Mouse (Mus musculus) cerebellum, postnatal 14 days (tissue): Measurements from ENCODE around the gene Oip5.
"Not testable (repeated sequence)": the region's sequence is repeated elsewhere in the genome, so short reads cannot be mapped to it uniquely, and the experiment has no call there.

Experiments used
- DNase-seq, 2 experiments: peaks; one replicate each; pipeline ENCODE4 v3.0.0; 2021; ENCODE audit warnings: mixed read lengths in 2 of 2

Oip5 gene

DNA sequence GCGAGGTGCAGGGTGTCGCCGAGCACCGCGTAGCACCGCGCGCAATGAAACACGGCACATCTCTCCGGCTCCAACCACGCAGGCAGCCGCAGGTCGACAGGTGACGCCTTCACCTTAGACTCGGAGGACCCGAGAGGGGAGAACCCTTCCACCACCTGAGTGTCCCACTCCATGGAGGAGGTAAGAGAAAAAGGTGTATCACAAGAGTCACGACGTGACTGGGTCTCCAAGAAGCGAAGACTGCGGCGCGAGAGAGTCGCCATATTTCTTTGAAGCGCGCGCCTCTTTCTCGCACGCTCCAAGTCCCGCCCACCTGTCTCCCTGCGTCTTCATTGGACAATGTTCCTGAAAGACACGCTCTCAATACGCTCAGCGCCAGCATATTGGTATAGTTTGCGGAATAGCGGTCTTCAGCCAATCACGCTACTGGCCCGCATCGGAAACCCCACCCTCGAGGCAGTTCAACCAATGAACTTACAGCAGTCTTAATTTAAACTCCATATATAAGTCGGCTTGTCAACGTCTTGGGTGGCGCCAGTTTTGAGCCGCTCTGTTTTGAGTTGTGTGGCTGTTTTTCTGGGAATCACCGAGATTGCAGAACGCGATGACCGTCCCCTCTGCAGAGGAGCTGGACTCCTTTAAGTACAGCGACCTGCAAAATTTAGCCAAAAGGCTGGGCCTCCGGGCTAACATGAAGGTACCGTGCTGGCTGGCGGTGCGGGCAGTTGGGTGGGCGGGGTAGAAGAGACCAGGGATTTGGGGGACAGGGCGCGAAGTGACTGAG lies at the start of gene Oip5, which contains the start of gene Nusap1:
TSS of gene Oip5 (minus strand) at position 271 of the 784 bp plus-strand sequence.
TSS of gene Nusap1 (plus strand) at position 100 of the 784 bp plus-strand sequence.
- peak; percentile 93 to 95 for DNase-seq

DNA sequence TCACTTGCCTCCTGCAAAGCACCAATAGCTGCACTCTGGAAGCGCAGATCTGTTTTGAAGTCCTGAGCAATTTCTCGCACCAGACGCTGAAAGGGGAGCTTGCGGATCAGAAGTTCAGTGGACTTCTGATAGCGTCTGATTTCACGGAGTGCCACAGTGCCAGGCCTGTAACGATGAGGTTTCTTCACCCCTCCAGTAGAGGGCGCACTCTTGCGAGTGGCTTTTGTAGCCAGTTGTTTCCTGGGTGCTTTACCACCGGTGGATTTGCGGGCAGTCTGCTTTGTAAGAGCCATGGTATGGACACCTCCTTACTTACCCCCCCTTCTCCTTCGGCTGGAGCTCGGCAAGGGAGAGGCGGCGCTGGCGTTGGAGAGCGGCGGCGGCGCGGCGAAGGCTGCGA lies 47.5 kb upstream of the Oip5 start:
- not testable (repeated sequence) for DNase-seq

DNA sequence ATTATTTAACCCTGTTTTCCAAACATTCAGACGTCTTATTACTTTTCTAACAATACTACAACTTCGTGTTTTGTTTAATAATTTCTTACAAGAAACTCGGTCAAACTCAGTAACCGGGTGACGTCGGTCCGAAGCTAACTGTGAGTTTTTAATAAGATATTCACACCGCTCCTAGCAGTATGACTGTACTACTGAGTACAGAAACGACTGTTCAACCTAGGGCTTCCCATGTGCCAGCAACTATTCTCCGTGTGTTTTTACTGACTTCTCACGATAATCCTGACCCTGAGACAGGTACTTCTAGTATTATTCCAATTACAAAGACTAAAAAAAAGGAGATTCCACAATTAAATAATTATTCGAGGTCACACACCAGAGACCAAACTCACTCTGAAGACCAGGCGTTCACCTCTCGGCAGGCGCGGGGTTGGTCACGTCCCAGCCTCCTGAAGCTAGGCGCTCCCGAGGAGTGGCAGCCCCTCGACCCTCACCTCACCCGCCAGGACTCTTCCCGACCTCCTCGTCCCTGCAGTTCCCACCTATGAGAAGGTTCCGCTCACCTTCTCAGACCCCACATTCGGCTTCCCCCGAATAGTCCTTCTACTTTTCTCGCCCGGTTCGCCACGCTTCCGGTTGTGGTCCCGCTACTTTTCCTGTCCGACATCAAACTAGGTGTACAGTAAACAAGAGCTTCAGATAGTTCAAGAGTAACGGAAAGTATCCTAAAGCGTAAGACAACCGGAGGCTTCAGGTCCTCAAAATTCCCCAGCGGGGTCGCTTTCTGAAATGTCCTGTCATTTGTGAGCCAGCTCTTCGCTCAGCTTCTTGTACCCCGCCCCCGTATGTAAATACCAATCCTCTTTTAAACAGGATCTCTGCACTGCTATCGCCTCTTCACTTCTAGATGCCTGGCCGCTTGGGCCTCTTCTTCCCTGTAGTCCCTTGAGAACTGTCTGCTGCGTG lies 44.2 kb upstream of the Oip5 start, which contains the start of gene Ndufaf1:
TSS of gene Ndufaf1 (minus strand) at position 608 of the 963 bp plus-strand sequence.
- peak; percentile 87 to 89 for DNase-seq

DNA sequence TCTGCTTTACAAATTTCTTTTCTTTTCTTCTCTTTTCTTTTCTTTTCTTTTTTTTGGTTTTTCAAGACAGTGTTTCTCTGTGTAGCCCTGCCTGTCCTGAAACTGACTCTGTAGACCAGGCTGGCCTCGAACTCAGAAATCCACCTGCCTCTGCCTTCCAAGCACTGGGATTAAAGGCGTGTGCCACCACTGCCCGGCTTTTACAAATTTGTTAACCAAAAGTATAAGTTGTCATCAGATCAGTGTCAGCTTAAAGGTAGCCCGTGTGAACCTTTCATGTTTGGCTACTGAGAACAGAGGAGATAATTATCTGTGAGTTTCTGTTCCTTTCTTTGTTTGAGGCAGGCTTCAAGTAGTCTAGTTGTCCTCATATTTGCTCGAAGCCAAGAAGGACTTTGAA lies 26.0 kb upstream of the Oip5 start:
- no peak for DNase-seq

DNA sequence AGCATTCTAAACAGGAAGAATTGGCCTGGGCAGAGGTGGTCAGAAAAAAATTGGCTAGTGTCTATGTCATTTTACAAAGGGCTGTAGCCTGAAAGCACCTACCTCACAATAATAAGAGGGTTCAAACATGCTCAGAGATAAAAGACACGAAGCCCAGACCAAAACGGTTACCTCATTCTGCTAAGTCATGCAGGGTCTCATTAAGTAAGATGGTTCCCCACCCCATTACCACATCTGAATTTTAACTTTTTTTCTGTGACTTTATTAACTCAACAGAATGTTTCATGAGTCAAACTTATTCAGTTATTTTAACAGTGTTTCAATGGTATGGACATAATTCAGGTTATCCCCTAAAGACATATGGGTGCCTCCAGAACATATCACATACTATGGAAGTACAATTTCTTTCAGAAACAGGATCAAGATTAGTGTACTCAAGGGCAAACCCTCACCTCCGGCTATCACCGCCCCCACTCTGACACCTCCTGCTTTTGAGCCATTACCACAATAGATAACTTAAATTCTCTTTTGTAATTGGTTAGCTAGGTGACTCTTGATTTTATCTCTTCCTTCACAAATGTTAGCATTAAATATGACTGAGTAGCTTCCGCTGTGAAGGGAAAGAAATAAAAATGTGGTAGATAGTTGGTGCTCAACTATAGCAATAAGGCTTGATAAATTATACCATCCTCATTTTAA lies 23.1 kb upstream of the Oip5 start:
- no peak for DNase-seq

DNA sequence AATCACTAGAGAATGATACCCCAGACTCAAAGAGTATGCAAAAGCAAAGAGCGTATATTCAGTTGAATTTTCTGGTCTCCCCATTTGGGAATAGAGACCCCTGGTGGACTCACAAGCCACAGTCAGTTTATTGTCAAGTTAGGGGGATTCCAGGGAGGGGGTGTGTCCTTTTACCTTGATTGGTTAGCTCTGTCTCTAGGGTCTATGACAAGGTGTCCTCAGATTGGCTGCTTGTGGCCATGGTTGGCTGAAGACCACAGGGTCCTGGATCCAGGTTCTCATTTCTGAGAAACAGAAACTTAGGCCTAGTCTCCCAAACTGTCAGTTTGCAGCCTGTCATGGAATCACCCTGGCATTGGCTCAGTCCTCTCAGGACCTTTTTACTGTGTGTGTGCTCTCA lies 18.5 kb upstream of the Oip5 start:
- no peak for DNase-seq

DNA sequence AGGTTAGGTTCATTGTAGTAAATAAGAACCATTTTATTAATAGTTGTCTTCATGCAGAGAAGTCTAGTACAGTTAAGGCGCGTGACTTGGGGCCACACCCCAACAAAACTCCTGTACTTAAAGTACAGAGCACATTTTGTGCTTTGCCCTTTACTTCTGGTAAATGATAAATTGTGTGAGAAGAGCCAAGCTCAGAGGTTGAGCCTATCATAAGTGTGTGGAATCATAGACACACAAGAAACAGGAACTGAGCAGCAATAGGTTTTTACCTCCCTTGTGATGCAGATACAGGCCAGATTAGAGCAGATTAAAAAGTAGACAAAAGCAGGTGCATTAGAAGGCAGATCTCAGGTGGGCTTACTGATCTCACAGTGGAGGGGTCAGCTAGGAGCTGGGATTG lies 3.0 kb upstream of the Oip5 start:
- DNase-seq = no peak

DNA sequence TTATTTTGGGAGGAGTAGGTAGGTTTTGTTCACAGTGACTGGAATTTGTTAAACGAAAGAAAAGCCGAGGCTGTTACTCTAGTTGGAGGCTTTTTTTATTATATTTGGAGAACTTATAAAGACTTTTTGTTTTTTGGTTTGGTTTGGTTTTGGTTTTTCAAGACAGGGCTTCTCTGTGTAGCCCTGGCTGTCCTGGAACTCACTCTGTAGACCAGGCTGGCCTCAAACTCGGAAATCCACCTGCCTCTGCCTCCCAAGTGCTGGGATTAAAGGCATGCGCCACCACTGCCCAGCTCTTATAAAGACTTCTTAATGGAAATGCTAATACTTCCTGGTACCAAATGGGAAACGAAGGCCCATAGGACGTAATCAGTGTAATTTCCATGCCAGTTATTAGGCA lies 733 bp upstream of the Oip5 start:
- not testable (repeated sequence) for DNase-seq

DNA sequence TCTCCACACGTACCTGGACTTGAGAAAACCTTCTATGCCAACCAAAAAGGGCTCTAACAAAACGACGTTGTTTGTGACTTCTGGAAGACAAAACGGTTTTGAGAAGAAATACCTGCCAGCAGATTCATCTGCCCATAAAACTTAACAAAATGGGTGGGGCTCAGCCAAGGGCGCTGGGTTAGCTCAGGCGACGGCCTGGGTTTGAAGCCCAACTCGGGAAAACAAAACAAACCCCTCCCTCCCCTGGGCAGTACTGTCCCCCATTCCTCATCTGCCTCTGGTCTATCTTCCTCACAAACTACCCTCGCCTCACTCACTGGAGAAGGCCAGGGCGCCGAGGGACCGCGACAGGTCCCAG lies 449 bp downstream of the Oip5 start:
- DNase-seq = no peak

DNA sequence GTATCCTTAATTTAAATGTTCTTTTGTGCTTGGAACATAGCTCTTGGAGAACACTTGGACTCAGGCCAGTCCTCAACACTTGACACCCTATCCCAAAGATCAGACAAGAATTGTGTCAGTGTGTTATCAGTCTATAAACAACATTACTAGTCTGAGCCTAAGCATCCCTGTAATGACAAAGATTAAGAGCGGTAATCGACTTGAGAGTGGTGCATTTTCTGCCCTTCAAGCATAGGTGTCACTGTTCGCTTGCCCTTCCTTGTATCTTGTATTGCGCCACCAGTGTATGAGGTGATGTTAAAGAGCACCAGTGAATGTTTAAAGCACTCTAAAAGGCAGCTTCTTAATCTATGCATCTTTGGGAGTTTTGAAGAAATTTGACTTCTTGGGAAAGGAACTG lies 11.2 kb downstream of the Oip5 start:
- no peak for DNase-seq

DNA sequence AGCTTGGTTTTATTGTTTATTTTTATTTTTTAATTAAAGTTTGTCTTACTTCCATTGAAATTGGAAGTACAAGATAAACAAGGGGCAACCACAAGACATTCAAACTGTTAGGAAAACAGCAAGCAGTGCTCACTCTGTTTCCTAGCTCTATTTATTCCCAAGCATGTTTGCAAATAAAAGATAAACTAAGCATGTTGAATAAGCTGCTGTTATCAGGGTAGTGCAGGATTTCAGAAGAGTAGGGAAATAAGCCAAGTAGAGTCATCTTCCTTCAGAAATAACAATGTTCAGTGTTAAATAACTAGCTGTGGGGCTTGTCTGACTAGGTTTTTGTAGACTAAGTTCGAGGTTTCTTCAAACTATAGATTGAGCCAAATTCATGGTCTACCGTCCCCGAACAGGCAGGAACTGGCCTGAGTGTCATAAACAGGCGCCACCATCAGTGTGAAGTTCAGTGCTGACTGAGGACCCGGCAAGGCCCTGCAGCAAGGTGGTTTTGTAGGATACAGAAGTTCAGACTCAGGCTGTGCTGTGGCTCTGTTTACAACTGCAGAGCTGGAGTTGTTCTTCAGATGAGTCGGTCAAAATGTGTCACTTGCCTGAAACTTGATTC lies 12.8 kb downstream of the Oip5 start:
- DNase-seq = no peak

DNA sequence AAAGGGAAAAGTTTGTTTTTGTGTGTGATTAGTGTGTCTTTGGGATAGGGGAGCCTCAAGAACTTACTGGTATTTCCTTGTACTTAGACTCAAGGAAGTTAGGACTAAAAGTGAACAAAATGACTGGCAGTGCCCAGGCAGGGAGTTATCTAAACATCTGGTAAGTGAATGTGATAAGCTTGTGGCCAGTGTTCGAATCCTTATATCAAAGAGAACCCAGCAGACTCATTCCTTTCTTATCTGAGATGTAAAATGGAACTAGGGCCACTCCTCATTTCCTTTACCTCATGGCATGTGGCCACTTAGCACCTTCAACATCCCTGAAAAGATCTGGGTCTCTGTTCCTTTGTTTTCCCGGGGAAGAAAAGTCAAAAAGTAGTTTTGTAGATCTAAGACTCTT lies 14.4 kb downstream of the Oip5 start:
- no peak for DNase-seq

DNA sequence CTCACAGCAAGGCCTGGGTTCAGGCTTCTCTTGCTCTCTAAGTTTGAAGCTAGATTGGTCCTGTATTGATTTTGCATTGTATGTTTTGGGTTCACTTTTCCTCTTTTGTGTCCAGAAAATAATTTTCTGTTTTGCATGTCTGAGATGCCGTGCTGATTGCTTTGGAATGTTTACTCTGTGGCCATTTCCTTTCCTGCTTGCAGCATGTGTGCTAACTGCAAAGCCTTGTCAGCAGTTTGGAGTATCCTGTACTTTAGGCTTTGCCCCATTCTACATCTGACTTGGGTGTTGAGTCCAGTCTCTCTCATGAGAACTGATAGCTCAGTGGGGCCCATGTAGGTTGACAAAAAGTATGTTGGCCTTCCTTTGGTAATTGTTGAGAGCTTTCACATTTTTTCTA lies 15.8 kb downstream of the Oip5 start:
- DNase-seq = no peak

DNA sequence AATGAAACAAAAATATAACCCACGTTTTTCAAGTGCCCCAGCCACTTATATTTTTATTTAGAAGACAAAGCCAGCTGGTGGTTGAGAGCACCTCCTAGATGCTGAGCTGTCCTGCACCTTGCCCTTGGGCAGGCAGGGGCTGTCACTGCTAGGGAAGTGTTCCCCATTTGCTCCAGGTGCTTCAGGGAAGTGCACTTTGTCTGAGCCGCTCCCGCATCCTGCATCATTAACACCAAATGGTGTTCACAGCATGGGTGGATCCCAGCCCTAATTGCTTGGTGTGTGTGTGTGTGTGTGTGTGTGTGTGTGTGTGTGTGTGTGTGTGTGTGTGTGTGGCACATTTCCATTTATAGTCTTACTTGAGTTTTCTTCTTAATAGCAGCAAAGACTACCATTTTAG lies 16.7 kb downstream of the Oip5 start:
- peak; percentile 22 to 29 for DNase-seq

DNA sequence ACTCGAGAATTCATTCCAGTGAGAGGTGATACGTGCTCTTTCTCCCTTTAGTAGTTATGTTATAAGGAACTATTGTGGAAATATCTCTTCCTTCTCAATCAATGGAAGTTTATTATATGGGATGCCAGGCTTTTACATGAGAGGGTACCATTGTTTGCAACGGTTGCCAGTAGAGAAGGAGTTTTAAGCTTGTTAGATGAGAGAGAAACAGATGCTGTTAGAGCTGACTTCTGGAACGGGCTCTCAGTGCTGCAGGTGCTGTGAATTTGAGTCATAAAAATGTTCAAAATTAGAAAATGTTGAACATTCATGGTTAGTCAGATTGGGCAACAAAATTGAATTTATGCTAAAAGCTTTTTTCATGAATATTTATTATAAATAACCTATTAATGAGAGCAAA lies 17.2 kb downstream of the Oip5 start:
- no peak for DNase-seq

DNA sequence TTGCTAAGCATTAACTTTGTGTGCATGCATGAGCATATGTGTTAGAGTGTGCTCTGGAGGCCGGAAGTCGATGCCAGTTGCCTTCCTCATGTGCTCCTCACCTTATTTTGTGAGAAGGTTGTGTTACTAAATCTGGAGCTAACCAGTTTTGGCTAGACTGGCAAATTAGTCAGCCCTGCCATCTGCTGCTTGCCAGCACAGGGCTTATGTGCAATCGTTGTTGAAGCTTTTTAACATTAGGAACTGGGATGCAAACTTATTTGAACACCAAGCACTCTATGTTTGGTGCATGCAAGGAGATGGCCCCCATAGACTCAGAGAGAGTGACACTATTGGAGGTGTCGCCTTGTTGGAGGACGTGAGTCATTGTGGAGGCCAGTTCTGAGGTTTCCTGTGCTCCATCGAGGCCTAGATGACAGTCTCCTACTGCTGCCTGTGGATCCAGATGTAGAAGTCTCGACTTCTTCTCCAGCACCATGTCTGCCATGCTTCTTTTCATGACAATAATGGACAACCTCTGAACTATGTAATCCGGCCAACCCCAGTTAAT lies 21.4 kb downstream of the Oip5 start:
- no peak for DNase-seq

DNA sequence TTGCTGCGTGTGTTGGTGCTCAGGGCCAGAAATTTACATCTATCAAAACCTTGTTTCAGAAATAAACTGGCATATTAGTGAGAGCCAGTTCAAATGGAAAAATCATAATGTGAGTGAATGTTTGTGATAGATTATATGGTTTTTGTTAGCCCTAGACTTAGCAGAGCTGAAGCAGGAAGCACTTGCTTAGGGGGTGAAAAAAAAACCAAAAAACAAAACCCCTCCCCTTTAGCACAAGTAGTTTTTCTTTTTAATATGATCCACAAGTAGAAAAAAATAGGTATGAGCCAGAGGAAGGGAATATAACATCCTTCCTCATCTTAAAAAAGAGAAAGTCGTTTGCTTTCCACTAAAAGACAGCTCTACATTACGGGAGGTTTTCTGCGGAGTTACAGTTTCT lies 23.0 kb downstream of the Oip5 start:
- no peak for DNase-seq

DNA sequence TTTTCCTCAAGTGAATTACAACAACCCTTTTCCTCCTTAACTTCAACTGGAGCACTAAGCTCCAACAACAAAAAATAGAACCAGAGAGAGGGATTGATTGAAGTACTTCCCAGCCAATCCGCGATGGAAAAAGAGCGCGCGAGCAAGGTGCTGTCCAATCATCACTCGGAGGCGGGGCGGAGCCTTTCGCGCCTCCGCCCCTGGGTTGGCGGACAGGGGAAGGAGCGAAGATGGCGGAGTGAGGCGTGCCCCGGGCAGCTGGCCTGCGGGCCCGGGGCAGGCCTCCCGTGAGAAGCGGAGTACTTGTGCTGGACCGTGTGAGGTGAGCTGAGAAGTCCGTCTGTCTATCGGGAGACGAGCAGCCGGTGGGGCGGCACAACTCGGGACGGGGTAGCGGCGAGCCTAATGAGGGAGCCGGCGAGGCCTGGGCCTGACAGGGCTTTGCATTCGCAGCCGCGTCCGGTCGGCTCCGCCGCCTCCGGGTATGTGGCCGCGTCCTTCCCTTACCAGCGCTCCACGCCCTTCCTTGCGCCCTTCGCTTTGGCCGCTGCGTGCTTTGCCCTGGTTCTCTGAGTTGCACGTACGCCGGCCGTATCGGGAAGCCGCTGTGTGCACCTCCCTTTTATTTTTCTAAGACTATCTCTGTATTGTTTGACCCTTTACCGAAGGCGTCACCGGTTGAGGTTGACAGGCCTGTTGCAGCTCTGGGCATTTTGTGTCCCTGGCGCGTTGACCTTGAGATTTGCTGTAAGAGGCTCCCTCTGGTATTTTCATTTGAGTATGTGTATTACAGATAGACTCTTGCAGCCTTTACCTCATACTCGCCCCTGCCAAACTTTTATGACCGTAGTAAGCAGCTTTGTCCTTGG lies 23.9 kb downstream of the Oip5 start:
- peak; percentile 99 for DNase-seq

DNA sequence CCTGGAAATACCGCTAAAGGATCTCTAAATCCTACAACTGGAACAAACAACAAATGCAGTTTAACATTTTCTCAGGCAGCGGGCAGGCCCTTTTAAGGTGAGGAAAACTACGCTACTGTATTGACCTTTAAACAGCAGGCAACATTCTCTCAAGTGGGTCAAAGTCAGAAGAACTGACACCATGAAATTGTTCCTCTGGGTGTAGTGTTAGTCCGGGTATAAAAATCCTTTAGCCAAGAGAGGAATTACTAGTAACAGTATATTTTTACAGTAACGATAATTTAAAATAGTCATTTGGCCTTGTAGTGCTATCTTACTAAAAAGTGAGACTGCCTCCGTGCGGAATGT lies 24.5 kb downstream of the Oip5 start:
- DNase-seq = no peak

DNA sequence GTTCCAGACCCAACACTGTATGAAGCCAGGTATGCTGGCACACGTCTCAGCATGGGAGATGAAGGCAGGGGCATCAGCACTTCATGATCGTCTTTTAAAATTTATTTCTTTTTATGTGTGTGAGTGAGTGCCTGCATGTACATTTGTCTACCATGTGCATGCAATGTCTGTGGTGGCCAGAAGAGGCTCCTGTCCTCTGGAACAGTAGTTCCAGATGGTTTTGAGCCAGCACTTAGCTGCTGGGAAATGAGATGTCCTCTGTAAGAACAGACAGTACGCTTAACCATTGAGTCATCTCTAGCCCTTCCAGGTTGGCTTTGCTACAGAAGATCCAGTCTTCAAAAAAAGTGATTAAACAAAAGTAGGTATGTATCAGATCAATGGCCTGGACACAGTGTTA lies 27.0 kb downstream of the Oip5 start:
- peak in 1 of 2 experiments; percentile 12 for DNase-seq

DNA sequence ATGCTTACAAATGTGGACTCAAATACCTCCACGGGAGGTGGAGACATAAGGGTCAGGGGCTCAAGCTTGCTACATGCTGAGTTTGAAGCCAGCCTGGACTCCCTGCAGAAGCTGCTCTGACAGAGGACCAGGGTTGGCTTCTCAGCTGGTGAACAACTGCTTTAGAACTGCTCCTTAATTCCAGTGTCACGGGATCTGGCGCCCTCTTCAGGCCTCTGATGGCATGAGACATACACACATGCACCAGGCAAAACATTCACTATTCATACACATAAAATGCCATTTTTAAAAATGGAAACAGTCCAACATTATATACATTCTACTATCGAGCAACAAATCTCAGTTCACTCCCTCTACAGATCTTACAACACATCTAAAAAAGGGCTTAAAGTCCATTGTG lies 30.9 kb downstream of the Oip5 start:
- peak; percentile 37 to 66 for DNase-seq

DNA sequence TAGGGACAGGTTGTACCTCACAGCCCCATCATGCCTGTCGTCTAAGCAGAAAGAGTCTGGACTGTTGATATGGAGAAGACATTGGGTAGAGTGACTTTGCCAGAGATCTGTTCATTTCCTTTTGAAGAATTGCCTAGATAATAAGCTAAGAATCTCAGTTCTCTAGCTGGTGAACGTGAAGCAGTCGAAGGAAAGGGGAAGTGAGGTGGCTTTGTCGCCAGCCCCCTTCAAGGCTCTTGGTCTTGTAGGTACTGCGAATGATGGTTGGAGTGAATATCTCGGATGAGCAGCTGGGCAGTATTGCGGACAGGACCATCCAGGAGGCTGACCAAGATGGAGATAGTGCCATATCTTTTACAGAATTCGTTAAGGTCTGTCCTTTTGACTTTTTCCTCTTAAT lies 34.0 kb downstream of the Oip5 start:
- no peak for DNase-seq
